Mouse (Mus musculus) forebrain, embryonic 15.5 days (tissue): ENCODE data around the gene Igsf3. TPM values are rescaled to one million over a fixed set of nuclear protein-coding genes. Genes with fewer than 3 reads are reported as not detected.

Experiments used
- ATAC-seq: fragments of 200-750 bp; cut with Nextera tagmentation; replicated peaks from 2 replicates; pipeline ENCODE4 v1.8.0; 2017; ENCODE audit warnings: mild to moderate bottlenecking, moderate TSS enrichment, moderate library complexity
- H3K27ac ChIP-seq: fragments of 300-500 bp; sonication (generic); replicated peaks from 2 replicates; pipeline ENCODE4 v1.5.1; 2015; ENCODE audit warnings: mild to moderate bottlenecking, inconsistent platforms
- H3K27me3 ChIP-seq: fragments of 300-500 bp; sonication (generic); 2 replicates; pipeline ENCODE4 v1.6.1; 2015; ENCODE audit warnings: inconsistent platforms
- H3K36me3 ChIP-seq: fragments of 300-500 bp; sonication (generic); 2 replicates; pipeline ENCODE4 v1.6.1; 2015; ENCODE audit warnings: mild to moderate bottlenecking, inconsistent platforms
- H3K4me1 ChIP-seq: fragments of 300-500 bp; sonication (generic); 2 replicates; pipeline ENCODE4 v1.6.1; 2015; ENCODE audit warnings: inconsistent platforms
- H3K4me2 ChIP-seq: fragments of 300-500 bp; sonication (generic); replicated peaks from 2 replicates; pipeline ENCODE4 v1.6.1; 2015; ENCODE audit warnings: mild to moderate bottlenecking, inconsistent platforms
- H3K4me3 ChIP-seq: fragments of 300-500 bp; sonication (generic); 2 replicates; pipeline ENCODE4 v1.5.1; 2015; ENCODE audit warnings: mild to moderate bottlenecking, inconsistent platforms
- H3K9ac ChIP-seq: fragments of 300-500 bp; sonication (generic); replicated peaks from 2 replicates; pipeline ENCODE4 v1.6.1; 2015; ENCODE audit warnings: mild to moderate bottlenecking, inconsistent platforms
- H3K9me3 ChIP-seq: fragments of 300-500 bp; sonication (generic); 2 replicates; pipeline ENCODE4 v1.6.1; 2016; ENCODE audit warnings: inconsistent platforms
- WGBS: fragments of 180-500 bp; shearing (Covaris S2); methylation state at CpG from one replicate; pipeline ENCODE4 v1.1.7; 2015; ENCODE audit warnings: mixed read lengths; 5-methylcytosine and 5-hydroxymethylcytosine counted together
- polyA plus RNA-seq: library from polyadenylated mRNA; unstranded; fragments of >200 nt; fragmentation: Nextera tagmentation; extraction: Ambion mirVana; gene quantifications from 2 replicates; pipeline ENCODE4 v1.2.1, GENCODE M21; 2015

Igsf3 gene
- polyA plus RNA-seq, 1 experiment from 2014 or later, result 95.0 TPM

DNA sequence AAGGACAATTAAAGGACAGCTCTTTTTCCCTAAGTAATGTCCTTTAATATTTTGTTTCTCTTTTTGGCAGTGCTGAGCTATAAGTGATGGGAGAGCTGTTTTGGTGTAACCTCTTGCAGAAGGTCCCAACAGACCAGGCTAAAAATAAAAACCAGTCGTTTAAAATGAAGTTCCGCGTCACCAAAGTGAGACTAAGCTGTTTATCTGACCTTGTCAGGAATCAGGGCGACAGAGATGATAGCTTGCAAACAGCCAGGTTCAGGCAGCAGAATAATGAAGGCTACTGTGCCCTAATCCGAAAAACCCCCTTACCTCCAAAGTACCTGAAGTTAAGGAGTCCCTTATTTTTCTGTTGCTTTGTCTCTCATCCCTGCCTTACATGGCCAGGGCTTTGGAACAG lies 21.2 kb upstream of the Igsf3 start:
- no peak for ATAC-seq
- no peak overlapping the region for H3K4me3 ChIP-seq
- H3K4me2 ChIP-seq, result no peak overlapping the region
- peaks cover 11% of the 10 kb centered on the region for H3K4me1 ChIP-seq
- no peak overlapping the region for H3K9ac ChIP-seq
- H3K9me3 ChIP-seq, result no peaks in the 10 kb centered on the region
- H3K36me3 ChIP-seq, result no peaks in the 10 kb centered on the region
- WGBS, result 71% methylated on average over 5 of the region's 5 CpGs
- no peak overlapping the region for H3K27ac ChIP-seq
- no peaks in the 10 kb centered on the region for H3K27me3 ChIP-seq

DNA sequence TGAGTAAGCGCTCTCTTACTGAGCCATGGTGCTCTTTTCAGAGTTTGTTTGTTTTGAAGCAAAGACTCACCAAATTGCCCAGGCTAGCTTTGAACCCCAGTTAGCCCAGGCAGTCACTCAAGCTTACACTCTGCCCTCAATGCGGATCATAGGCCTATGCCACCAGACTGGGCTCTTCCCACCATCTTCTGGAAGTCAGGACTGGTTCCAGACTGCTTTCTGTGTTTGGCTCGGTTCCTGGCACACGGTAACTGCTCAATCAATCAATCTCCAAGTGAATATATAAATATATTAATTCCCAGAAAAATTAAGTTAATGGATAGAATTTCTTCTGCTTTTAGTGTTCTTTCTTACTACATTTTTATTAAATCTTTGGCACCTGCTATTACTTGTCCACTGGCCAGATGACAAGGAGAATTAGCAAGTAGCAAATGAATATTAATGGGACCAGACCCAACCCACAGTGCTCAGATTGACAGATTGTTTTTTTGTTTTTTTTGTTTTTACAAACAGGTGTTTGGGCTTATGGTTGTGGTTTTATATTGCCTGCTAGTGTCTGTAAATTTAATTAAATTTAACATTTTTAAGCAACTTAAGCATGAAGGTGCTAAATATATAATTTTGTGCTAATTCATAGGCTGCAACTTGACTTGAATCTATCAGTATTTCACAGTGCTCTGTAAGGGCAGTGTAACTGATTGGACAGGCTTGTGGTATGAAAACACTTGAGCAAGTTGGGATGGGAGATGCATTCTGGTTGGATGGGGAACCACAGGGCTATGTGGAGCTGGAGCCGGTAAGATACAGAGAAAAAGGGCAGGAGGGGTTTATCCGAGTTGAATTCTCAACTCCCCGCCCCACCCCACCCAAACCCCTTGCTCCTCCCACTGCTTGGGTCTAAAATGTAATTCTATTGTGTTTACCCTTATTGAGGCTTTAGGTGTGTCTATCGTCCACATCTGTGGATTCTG lies 20.0 kb upstream of the Igsf3 start:
- H3K9ac ChIP-seq, result no peak overlapping the region
- no peak overlapping the region for H3K4me3 ChIP-seq
- peak overlapping the region; percentile 67 for H3K27ac ChIP-seq
- 57% methylated on average over 8 of the region's 8 CpGs for WGBS
- peak; percentile 73 for ATAC-seq
- H3K36me3 ChIP-seq, result no peaks in the 10 kb centered on the region
- no peak overlapping the region for H3K4me2 ChIP-seq
- no peaks in the 10 kb centered on the region for H3K27me3 ChIP-seq
- no peaks in the 10 kb centered on the region for H3K9me3 ChIP-seq
- H3K4me1 ChIP-seq, result peaks cover 10% of the 10 kb centered on the region; the same call in 1 of the 2 replicates

DNA sequence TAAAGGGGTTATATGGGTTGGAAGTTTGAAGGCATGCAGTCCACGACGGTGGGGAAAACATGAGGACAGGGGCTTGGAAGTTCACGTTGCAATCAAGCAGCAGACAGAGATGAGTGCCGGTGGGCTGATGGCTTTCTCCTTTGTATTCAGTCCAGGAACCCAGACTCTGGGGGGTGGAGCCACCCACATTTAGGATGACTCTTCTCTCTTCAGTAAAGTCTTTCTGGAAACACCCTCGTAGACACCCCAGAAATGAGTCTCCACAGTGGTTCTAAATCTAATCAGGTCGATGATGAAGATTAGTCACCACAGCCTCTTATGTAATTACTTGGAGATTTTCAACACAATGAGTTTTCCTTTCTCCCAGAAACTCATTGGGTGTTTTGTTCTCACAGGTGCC lies 16.1 kb upstream of the Igsf3 start:
- no peak overlapping the region for H3K27ac ChIP-seq
- H3K9ac ChIP-seq, result no peak overlapping the region
- H3K4me2 ChIP-seq, result no peak overlapping the region
- no peak for ATAC-seq
- H3K9me3 ChIP-seq, result no peaks in the 10 kb centered on the region
- H3K4me3 ChIP-seq, result no peak overlapping the region
- H3K4me1 ChIP-seq, result peaks cover 24% of the 10 kb centered on the region
- no peaks in the 10 kb centered on the region for H3K27me3 ChIP-seq
- no peaks in the 10 kb centered on the region for H3K36me3 ChIP-seq
- WGBS, result 90% methylated on average over 6 of the region's 6 CpGs

DNA sequence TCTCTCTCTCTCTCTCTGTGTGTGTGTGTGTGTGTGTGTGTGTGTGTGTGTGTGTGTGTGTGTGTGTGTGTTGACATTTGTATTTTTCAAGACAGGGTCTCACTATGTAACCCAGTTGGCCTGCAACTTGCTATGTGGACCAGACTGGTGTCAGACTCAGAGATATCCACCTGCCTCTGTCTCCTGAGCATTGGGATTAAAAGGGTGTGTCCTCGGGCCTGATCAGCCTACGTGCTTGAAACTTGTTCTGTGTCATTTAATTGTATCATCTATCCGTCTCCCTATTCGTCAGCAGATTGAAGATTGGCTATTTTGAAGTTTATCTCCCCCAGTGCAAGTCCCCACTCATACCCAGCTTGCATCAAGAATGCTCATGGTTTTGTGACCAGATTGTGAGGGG lies 14.5 kb upstream of the Igsf3 start:
- no peak overlapping the region for H3K4me2 ChIP-seq
- no peak for ATAC-seq
- no peaks in the 10 kb centered on the region for H3K36me3 ChIP-seq
- no peaks in the 10 kb centered on the region for H3K27me3 ChIP-seq
- H3K4me1 ChIP-seq, result peaks cover 19% of the 10 kb centered on the region
- H3K9ac ChIP-seq, result no peak overlapping the region
- H3K27ac ChIP-seq, result no peak overlapping the region
- H3K4me3 ChIP-seq, result no peak overlapping the region
- no peaks in the 10 kb centered on the region for H3K9me3 ChIP-seq
- WGBS, result 91% methylated on average over 4 of the region's 4 CpGs

DNA sequence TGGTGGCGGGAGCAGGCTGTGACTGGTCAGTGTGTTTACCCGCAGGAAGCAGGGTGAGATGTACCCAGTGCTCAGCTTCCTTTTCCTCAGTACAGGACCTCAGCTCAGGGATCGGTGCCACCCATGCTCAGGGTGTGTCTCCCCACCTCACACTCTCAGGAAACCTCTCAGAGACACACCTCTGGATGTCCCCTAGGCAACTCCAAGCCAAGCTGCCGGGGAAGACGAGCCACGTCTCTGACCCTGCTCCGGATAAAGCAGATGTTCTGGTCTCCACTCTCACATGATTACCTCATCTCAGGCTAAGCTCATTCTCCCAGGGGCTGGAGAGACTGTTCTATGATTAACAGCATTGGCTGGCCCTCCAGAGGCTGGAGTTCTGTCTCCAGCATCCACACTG lies 13.3 kb upstream of the Igsf3 start:
- Histone ChIP-seq H3K9me3 (no peaks in the 10 kb centered on the region), H3K4me3 (no peak overlapping the region), H3K4me1 (peaks cover 25% of the 10 kb centered on the region), H3K36me3 (no peaks in the 10 kb centered on the region), H3K27ac (no peak overlapping the region), H3K9ac (no peak overlapping the region), H3K27me3 (no peaks in the 10 kb centered on the region), H3K4me2 (no peak overlapping the region)
- 88% methylated on average over 7 of the region's 7 CpGs for WGBS
- ATAC-seq, result no peak

DNA sequence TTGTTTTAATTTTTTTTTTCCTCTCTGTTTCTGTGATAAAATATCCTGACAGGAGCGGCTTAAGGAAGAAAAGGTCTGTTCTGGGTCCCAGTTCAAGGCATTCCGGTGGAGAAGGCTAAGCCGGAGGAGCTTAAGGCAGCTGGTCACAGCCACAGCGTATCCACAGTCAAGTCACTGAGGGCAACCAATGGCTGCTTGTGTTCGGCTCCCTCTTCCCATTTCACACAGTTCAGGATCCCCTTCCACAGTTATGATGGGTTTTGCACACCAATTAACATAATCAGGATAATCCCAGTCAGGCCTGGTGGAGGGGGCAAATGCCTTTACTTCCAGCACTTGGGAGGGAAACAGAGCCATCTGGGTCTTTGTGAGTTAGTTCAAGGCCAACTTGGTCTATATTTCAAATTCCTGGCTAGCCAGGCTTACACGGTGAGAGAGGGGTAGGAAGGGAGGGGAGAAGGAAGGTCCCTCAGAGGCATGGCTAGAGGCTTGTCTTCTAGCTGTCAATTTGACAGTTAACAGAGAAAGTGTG lies 11.7 kb upstream of the Igsf3 start:
- no peaks in the 10 kb centered on the region for H3K36me3 ChIP-seq
- ATAC-seq, result no peak
- H3K9ac ChIP-seq, result no peak overlapping the region
- H3K27ac ChIP-seq, result no peak overlapping the region
- H3K4me1 ChIP-seq, result peaks cover 37% of the 10 kb centered on the region
- H3K4me3 ChIP-seq, result no peak overlapping the region
- no peaks in the 10 kb centered on the region for H3K9me3 ChIP-seq
- H3K27me3 ChIP-seq, result no peaks in the 10 kb centered on the region
- H3K4me2 ChIP-seq, result no peak overlapping the region
- 29% methylated on average over 6 of the region's 6 CpGs for WGBS

DNA sequence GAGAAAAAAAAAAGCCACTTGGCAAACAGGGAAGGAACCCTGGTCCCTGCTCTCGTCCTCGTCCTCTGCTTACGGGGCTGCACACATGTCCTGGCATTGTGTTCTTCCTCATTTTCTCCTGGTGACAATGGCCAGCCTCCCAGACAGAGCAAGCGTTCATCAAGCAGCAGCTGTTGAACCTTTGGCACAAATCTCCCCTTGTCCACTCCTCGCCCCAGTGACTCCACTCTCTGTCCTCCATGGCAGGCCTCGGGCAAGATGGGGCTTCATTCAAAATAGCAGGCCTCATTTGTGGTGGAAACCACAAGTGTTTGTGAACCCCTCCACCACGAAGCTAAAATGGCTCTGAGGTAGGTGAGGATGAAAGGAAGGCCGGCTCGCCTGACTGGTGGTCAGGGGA lies 11.0 kb upstream of the Igsf3 start:
- Histone ChIP-seq H3K27ac (peak overlapping the region; percentile 64), H3K4me1 (peaks cover 37% of the 10 kb centered on the region), H3K9me3 (no peaks in the 10 kb centered on the region), H3K4me3 (no peak overlapping the region), H3K4me2 (no peak overlapping the region), H3K36me3 (no peaks in the 10 kb centered on the region), H3K9ac (no peak overlapping the region), H3K27me3 (no peaks in the 10 kb centered on the region)
- no peak for ATAC-seq
- 36% methylated on average over 9 of the region's 9 CpGs for WGBS

DNA sequence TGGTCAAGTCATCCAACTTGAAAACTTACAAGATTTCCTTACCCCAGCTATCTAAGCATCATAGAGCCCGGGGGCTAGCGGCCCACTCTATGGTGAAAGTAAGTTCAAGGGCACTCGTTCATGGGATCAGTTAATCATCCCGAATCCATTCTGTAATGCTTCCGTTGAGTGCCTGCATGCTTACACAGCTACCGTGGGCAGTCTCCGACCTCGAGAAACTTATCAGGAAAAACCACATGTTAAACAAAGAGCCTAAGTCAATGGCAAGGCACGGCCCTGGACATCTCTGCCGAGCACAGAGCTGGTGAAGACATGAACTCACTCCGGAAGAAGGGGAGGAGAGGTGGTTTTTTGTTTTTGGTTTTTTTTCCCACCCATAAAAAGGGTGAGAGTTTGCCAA lies 9.5 kb upstream of the Igsf3 start:
- WGBS, result 82% methylated on average over 11 of the region's 11 CpGs
- no peaks in the 10 kb centered on the region for H3K27me3 ChIP-seq
- no peak for ATAC-seq
- H3K9ac ChIP-seq, result no peak overlapping the region
- peaks cover 37% of the 10 kb centered on the region for H3K4me1 ChIP-seq
- no peak overlapping the region for H3K4me2 ChIP-seq
- no peak overlapping the region for H3K4me3 ChIP-seq
- no peaks in the 10 kb centered on the region for H3K36me3 ChIP-seq
- no peaks in the 10 kb centered on the region for H3K9me3 ChIP-seq
- no peak overlapping the region for H3K27ac ChIP-seq

DNA sequence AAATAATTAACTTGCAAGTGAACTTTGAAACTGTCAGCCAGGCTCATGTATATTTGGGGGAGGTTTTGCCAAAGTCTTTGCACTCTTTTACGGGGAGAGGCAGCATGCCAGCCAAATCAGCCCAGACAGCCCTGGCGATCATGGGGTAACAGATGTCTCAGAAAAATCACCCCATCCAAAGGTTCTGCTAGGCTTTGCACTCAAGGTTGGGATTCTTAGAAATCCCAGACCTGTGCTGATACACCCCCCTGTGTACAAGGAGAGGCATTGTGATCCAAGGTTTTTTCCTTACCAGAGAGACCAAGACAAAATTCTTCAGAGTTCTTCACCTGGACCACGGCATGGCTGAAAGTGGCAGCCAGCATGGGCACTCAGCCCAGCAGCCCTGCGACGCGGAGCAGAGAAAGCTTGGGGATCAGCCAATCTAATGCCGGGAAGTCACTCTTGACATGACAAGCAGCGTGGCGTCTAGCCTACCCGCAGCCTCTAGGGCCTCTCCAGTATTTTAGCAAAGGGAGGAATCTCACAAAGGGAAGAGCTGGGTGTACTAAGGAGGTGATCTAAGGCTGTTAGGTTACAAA lies 7.5 kb upstream of the Igsf3 start:
- peak; percentile 72 for ATAC-seq
- Histone ChIP-seq H3K4me2 (peak overlapping the region; percentile 27), H3K9ac (no peak overlapping the region), H3K9me3 (no peaks in the 10 kb centered on the region), H3K4me1 (peaks cover 36% of the 10 kb centered on the region), H3K36me3 (no peaks in the 10 kb centered on the region), H3K27me3 (no peaks in the 10 kb centered on the region), H3K27ac (peak overlapping the region; percentile 77), H3K4me3 (no peak overlapping the region)
- 27% methylated on average over 10 of the region's 10 CpGs for WGBS

DNA sequence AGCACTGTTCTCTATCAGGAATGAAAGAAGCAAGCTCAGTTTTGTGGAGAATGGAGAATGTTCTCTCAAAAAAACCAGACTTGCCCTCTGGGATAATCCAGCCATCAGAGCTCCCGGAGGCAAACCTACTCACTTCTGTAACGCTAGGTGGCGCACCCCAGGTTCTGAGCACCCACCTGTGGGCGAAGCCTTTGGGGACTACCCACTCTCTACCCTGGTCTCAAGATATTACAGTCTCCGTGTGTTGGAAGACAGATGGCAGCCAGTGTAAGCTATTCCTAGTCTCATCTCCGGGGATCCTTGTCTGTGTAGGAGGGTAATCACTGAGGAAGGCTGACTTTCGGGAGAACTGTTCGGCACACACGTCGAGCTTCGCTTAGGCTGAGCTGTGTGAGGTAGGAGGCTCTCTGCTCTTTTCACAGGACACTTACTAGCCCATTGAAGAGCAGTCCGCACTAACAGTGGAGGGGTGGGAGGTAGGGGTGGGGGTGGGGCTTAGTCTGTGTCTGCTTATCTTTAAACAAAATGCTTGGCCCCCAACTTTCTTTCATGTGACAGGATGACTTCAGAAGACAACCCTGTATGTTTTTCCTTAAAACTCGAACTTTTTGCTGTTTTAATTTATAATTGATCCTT lies 4.4 kb upstream of the Igsf3 start:
- no peak for ATAC-seq
- 40% methylated on average over 13 of the region's 13 CpGs for WGBS

DNA sequence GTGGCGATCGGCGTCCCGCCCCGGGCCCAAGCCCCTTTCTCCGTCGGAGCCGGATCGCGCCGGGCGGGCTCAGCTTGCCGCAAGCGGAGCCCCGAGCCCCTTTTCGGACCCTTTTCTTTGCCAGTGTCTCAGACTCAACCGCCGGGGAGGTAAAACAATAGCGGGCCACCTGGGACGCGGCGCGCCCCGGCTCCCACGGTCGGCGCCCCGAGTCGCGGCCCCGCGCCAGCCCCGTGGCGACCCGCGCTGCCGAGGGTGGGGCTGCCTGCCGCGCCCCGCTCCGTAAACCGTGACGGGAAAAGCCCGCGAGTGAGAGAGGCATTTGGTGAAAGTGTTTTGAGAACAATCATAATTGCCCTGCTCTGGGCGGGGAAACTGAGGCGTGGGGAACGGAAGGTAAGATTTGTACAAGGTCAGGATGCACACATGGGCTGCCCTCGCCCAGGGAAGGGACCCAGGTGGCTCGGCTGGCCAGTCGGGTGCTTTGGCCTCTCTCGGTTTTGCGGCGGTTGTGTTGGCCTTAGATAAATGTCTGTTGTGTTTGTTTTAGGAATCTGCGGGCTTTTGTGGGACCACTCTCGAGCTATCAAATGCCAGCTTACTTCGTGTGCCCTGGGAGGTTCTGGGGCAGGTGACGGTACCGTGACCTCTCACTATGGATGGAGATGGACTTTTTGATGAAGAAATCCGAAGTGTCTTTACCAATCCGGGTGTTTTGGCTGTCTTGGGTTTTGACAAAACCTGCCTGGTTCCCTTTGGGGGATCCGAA lies 557 bp downstream of the Igsf3 start:
- Histone ChIP-seq H3K27me3 (no peaks in the 10 kb centered on the region), H3K36me3 (no peaks in the 10 kb centered on the region), H3K9ac (peak overlapping the region; percentile 90), H3K4me3 (peak overlapping the region; percentile 62), H3K4me2 (peak overlapping the region; percentile 84), H3K4me1 (peaks cover 49% of the 10 kb centered on the region), H3K27ac (peak overlapping the region; percentile 71), H3K9me3 (no peaks in the 10 kb centered on the region)
- under 1% methylated on average over 60 of the region's 62 CpGs for WGBS
- peak; percentile 28 for ATAC-seq

More for the DNA sequence above, 4.4 kb upstream of the Igsf3 start:
- Histone ChIP-seq H3K9ac (no peak overlapping the region), H3K4me1 (peaks cover 20% of the 10 kb centered on the region), H3K4me2 (no peak overlapping the region), H3K36me3 (no peaks in the 10 kb centered on the region), H3K4me3 (no peak overlapping the region), H3K9me3 (no peaks in the 10 kb centered on the region), H3K27ac (no peak overlapping the region), H3K27me3 (no peaks in the 10 kb centered on the region)
